Mouse (Mus musculus): ENCODE measurements around the gene Loxl1. TPM values are rescaled to one million over a fixed set of nuclear protein-coding genes. Genes with fewer than 3 reads are reported as not detected.

The Loxl1 gene
- total RNA-seq, 2 experiments from 2014 or later: 3.2 to 3.3 TPM

DNA sequence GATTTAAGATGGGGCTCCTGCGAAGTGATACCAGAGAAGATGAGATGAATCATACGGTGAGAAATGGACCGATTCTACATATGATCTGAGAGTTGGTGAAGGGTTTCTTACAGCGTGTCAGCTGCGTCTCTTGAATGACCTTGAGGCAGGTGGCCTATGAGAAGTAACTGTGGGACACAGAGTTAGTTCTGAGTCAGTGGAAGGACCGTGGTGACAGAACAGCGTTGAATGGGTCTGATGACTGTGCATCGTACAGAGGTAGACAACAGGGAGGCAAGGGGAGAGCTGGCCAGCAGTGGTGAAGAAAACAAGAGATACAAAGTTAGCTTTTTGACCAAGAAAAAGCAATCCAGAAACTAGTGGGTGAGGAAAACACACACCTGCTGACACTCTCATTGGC, 62.7 kb downstream of the Loxl1 start:
- DNase-seq (ENCODE audit: low spot score in 2 of 2): no peak
- H3K27ac ChIP-seq: no peak overlapping the region
- TF ChIP-seq CTCF (conservative IDR thresholded peaks at IDR 0.05): no peak
- H3K4me3 ChIP-seq: no peak overlapping the region

- Histone ChIP-seq H3K4me3 (peak within 1 kb of the TSS; percentile 68), H3K27ac (peak within 1 kb of the TSS; percentile 79)
- DNase-seq (ENCODE audit: low spot score in 2 of 2): peak; percentile 53 to 73
- peak; percentile 65 for TF ChIP-seq CTCF (conservative IDR thresholded peaks at IDR 0.05)
These were observed 63.3 kb downstream of the Loxl1 start, which contains the start of gene Pml for GRCm38 (mm10) chr9:58249592-58250192. Gene Pml, minus strand, starts transcription at chr9:58249786.

DNA sequence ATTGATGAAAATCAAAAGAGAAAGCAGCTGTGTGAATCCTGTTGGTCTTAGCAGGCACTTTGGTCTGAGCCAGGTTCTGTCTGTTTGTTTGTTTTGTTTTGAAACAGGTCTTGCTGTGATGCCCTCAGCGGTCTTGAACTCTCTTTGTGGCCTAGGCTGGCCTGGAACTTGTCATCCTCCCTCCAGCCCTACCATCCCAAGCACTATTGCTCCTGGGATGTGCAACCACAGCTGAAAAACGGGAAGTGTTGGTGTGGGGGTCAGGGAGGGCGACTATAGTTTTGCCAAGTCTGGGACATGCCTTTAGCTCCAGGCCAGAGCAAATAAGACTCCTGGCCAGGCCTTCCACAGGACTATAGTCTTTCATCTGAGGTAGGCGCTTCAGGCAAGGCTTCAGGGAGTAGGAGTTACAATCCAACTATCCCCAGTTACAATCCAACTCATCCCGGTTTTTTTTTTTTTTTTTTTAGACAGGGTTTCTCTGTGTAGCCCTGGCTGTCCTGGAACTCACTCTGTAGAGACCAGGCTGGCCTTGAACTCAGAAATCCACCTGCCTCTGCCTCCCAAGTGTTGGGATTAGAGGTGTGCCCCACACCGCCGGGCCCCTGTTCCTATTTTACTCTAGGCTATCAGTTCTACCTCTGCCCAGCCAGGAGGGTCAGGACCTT, 64.1 kb downstream of the Loxl1 start:
- H3K4me3 ChIP-seq: peak overlapping the region; percentile 68
- peak overlapping the region; percentile 79 for H3K27ac ChIP-seq
- TF ChIP-seq CTCF (conservative IDR thresholded peaks at IDR 0.05): no peak
- DNase-seq (ENCODE audit: low spot score in 2 of 2): no peak

DNA sequence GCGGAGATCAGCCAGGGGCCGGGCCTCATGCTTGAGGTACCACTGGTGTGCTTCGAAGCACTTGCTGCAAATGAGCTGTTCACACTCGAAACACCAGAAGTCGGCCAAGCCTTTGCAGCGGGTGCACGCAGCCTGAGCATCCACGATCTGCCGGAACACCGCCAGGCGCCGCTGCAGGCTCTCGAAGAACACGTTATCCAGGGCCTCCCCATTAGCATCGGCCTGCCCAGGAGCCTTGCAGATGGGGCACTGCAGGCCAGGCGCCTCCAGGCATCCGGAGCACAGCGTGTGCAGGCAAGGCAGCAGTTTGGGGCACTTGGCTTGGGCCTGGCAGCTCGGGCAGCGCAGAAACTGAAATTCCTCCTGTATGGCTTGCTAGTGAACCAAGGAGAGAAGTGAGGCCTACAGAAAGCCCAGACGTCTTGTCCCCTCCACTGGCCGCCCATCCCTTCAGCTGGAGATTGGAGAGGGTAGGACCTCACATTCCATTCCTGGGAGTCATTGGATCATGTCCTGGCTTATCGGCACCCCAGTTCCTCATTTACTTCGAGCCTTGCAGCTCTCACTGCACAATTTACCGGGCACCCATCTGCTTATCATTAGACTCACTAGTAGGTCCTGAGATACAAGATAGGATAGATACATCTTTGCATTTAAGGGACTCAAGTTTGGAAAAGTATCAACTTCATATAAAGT, 65.8 kb downstream of the Loxl1 start:
- peak overlapping the region; percentile 77 for H3K27ac ChIP-seq

DNA sequence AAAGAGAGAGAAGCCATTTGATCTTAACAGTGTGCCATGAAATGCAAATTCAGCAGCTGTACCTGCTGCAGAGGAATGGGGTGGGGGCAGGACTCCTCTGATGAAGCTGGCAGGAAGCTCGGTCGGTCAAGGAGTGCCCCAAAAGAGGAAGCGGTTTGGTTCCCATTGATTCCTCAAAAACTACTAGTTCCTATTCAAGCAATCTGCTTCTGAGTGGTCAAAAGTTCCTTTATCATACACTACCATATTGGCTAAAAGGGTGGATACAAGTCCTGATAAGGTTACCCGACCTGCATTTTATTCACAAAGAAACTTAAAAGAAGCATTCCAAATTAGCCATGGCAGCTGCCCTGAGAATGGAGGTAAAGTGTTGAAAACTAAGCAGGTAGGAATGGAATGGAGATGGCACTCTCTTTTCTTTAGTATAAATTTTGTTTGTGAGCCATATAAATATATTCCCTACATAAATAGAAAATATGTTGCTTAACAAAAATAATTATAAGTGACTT, 66.8 kb downstream of the Loxl1 start:
- no peak overlapping the region for H3K4me3 ChIP-seq
- no peak for TF ChIP-seq CTCF (conservative IDR thresholded peaks at IDR 0.05)
- no peak for DNase-seq (ENCODE audit: low spot score in 2 of 2)
- no peak overlapping the region for H3K27ac ChIP-seq

More for the DNA sequence above, 65.8 kb downstream of the Loxl1 start:
- H3K4me3 ChIP-seq: peak overlapping the region; percentile 45
- peak; percentile 61 to 79 for DNase-seq (ENCODE audit: low spot score in 2 of 2)
- peak; percentile 87 for TF ChIP-seq CTCF (conservative IDR thresholded peaks at IDR 0.05)

DNA sequence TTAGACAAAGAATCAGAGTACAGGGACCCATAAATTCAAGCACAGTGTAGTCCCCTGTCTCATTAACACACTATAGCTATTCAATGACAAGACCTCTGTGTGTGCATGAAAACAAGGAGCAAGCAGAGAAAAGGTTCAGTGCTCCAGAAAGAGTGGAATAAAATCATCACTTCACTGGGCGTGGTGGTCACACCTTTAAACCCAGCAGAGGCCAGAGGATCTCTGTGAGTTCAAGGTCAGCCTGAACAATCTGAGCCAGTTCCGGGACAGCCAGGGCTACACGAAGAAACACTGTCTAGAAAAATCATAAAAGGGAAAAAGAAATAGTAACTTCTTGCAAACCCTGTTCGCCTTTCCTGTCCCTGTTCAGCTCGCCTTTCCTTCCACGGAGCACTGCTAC, 69.3 kb downstream of the Loxl1 start:
- no peak for TF ChIP-seq CTCF (conservative IDR thresholded peaks at IDR 0.05)
- no peak overlapping the region for H3K4me3 ChIP-seq
- DNase-seq (ENCODE audit: low spot score in 2 of 2): no peak
- no peak overlapping the region for H3K27ac ChIP-seq

- H3K27ac ChIP-seq: peak overlapping the region; percentile 73
- TF ChIP-seq CTCF (conservative IDR thresholded peaks at IDR 0.05): no peak
- H3K4me3 ChIP-seq: no peak overlapping the region; the same call in 1 of the 2 replicates
- no peak for DNase-seq (ENCODE audit: low spot score in 2 of 2)
These were observed 70.3 kb downstream of the Loxl1 start for GRCm38 (mm10) chr9:58242696-58243095.

DNA sequence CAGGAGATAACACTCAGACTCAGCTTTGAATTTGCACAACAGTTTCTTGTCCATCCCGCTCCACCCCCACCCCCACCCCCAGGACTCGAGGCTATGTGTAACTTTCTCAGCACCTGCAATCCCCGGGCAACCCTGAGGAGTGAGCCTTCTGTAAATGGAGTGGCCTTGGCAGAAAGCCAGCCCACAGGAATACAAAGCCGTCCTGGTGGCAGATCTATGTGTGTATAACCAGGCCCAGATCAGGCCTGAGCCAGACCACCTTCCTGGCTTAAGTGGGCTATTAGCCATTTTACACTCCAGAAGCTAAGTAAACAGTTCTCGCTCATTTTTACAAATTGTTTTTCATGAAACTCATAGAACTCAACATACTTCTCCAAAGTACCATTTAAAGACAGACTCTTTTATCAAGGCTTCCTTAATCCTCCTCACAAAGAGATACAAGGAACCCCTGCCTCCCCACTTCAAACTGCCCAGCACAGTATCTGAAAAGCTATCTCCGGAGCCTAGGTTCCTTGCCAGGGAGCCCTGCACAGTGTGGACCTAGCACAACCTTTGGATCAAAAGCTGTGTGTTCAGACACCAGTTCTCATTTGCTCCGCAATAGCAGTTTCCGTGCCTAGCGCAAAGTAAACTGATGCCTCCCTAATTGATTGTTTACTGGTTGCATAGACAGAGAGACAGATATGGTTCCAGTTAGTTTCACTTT, 71.1 kb downstream of the Loxl1 start:
- H3K27ac ChIP-seq: peak overlapping the region; percentile 73
- no peak for DNase-seq (ENCODE audit: low spot score in 2 of 2)

More for the DNA sequence above, 71.1 kb downstream of the Loxl1 start:
- no peak overlapping the region; the same call in 1 of the 2 replicates for H3K4me3 ChIP-seq
- TF ChIP-seq CTCF (conservative IDR thresholded peaks at IDR 0.05): no peak

Other genes with a start within 250 kb of the Loxl1 start
- gene Stra6, start 249.4 kb downstream of the Loxl1 start, total RNA-seq (2021): 10 to 100 TPM; 17.1 to 17.7 TPM
- gene Ccdc33, start 194.4 kb downstream of the Loxl1 start, total RNA-seq (2021): under 1 TPM; 0.29 to 0.49 TPM
- 10 to 100 TPM; 12.8 to 14.2 TPM for gene Islr, start 108.9 kb downstream of the Loxl1 start, total RNA-seq (2021)
- gene Islr2, start 108.9 kb downstream of the Loxl1 start, total RNA-seq (2021): 100 to 1,000 TPM; 134 to 136 TPM
- 10 to 100 TPM; 11.9 to 14.2 TPM for gene Pml, start 63.4 kb downstream of the Loxl1 start, total RNA-seq (2021)
- gene Stoml1, start 60.0 kb downstream of the Loxl1 start, total RNA-seq (2021): 10 to 100 TPM; 78.6 to 78.7 TPM
- not detected for gene Tbc1d21, start 57.3 kb upstream of the Loxl1 start, total RNA-seq (2021)
- 100 to 1,000 TPM; 236 to 254 TPM for gene Insyn1, start 175.4 kb upstream of the Loxl1 start, total RNA-seq (2021)
- gene Cd276, start 242.3 kb upstream of the Loxl1 start, total RNA-seq (2021): 1 to 10 TPM; 7.4 to 8.2 TPM

All from layer of hippocampus, adult 2 months (tissue).